Mouse (Mus musculus): Measurements from ENCODE around the gene Pknox2. TPM values are rescaled to one million over a fixed set of nuclear protein-coding genes. Genes with fewer than 3 reads are reported as not detected.

Pknox2 gene
- polyA plus RNA-seq, 1 experiment: 83.7 TPM

DNA sequence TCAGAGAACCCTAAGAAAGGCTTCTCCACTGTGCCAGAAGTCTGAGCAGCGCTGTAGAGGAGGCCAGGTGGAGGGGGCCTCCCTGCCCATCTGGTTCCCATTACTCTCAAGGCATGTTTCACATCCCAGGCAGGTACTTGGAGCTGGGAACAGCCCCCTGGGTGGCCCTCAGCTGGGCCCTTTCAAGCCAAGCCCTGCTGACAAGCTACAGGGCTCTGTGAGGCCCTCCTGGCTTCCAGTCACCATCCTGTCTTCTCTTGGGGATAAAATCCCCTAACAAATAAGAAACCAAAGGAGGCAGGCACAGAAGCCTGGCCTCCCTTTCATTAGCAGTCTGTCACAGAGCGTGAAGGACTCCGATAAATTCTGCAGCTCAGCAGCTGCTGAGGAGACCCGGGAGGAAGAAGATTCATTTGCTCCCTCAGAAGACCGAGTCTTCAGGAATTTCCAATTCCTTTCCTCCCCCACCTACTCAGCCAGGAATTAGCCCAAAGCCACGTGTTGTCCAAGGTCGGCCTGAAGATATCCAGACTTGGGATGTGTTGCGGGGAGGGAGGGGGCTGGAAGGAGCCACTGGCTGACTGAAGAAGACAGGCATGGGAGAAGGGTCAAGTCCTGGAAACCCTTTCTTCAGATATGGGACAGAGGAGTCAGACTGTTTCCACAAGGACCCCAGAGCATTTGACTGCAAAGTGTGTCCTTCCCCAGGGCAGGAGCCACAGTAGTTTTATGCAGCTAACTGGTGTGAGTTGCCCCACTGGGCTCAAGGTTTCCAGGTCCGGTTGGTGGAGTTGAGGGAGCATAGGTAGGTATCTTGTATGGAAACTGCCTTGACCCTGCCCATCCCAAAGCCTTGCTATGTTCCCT is 116.6 kb downstream of the Pknox2 start:
- TF ChIP-seq CTCF (IDR thresholded peaks at IDR 0.05; ENCODE audit: control insufficient read depth, insufficient read depth, insufficient replicate concordance, low read depth, low read length) (no peak), POLR2A (IDR thresholded peaks at IDR 0.05; ENCODE audit: control insufficient read depth, low read depth, low read length) (no peak)
- Histone ChIP-seq H3K4me3 (ENCODE audit: control insufficient read depth, low read depth, low read length) (no peak overlapping the region), H3K4me1 (ENCODE audit: control insufficient read depth, insufficient read depth, low read length) (no peaks in the 10 kb centered on the region; the same call in 1 of the 2 replicates), H3K27ac (ENCODE audit: control insufficient read depth, insufficient read depth, low read depth, low read length) (peak overlapping the region; percentile 20; the same call in 1 of the 2 replicates), H3K27me3 (ENCODE audit: control insufficient read depth, insufficient read depth, low read length) (no peaks in the 10 kb centered on the region), H3K36me3 (ENCODE audit: control insufficient read depth, insufficient read depth, low read length) (no peaks in the 10 kb centered on the region)

GRCm38 (mm10) chr9:37029811-37030346 is 117.3 kb downstream of the Pknox2 start:
- Histone ChIP-seq H3K4me1 (ENCODE audit: control insufficient read depth, insufficient read depth, low read length) (no peaks in the 10 kb centered on the region; the same call in 1 of the 2 replicates), H3K27ac (ENCODE audit: control insufficient read depth, insufficient read depth, low read depth, low read length) (no peak overlapping the region), H3K4me3 (ENCODE audit: control insufficient read depth, low read depth, low read length) (no peak overlapping the region), H3K27me3 (ENCODE audit: control insufficient read depth, insufficient read depth, low read length) (no peaks in the 10 kb centered on the region), H3K36me3 (ENCODE audit: control insufficient read depth, insufficient read depth, low read length) (no peaks in the 10 kb centered on the region)
- TF ChIP-seq POLR2A (IDR thresholded peaks at IDR 0.05; ENCODE audit: control insufficient read depth, low read depth, low read length): no peak
- TF ChIP-seq CTCF (IDR thresholded peaks at IDR 0.05; ENCODE audit: control insufficient read depth, insufficient read depth, insufficient replicate concordance, low read depth, low read length): no peak

DNA sequence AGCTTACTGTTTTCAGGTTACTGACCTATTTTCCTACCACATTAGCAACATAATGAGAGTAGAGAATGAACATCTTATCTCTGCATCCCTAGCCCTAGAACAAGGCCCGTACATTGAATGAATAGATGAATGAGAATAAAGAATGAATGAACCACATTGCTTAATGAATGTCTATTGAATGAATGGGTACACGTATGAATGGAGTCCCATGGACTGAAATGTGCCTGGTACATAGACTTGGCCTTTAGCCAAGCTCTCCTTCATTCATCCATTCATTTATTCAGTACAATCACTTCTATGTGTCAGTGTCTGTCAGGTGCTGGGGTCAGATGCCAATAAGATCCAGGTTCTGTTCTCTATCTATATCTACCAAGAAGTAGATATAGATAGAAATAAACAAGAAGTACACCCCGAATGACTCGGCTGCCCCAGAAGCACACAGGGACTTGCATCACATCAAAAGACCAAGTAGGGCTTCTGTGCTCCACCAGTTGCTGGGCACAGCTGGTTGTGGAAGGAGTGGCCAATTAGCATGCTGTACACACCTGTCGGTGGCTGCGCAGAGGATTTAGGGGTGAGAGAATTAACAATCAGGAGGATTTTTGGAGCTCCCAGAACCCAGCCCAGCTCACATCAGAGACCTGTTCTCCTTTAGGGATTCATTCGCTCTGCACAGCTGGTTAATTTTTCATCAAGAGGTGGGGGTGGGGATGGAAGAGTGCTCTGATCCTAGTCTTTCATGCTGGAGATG is 119.2 kb downstream of the Pknox2 start:
- H3K4me1 ChIP-seq (ENCODE audit: control insufficient read depth, insufficient read depth, low read length): no peaks in the 10 kb centered on the region; the same call in 1 of the 2 replicates
- H3K4me3 ChIP-seq (ENCODE audit: control insufficient read depth, low read depth, low read length): no peak overlapping the region
- H3K27ac ChIP-seq (ENCODE audit: control insufficient read depth, insufficient read depth, low read depth, low read length): no peak overlapping the region
- H3K36me3 ChIP-seq (ENCODE audit: control insufficient read depth, insufficient read depth, low read length): no peaks in the 10 kb centered on the region
- no peaks in the 10 kb centered on the region for H3K27me3 ChIP-seq (ENCODE audit: control insufficient read depth, insufficient read depth, low read length)
- TF ChIP-seq POLR2A (IDR thresholded peaks at IDR 0.05; ENCODE audit: control insufficient read depth, low read depth, low read length) (no peak), CTCF (IDR thresholded peaks at IDR 0.05; ENCODE audit: control insufficient read depth, insufficient read depth, insufficient replicate concordance, low read depth, low read length) (no peak)

- Histone ChIP-seq H3K36me3 (ENCODE audit: control insufficient read depth, insufficient read depth, low read length) (no peaks in the 10 kb centered on the region), H3K4me1 (ENCODE audit: control insufficient read depth, insufficient read depth, low read length) (no peaks in the 10 kb centered on the region; the same call in 1 of the 2 replicates), H3K27ac (ENCODE audit: control insufficient read depth, insufficient read depth, low read depth, low read length) (no peak overlapping the region), H3K4me3 (ENCODE audit: control insufficient read depth, low read depth, low read length) (no peak overlapping the region), H3K27me3 (ENCODE audit: control insufficient read depth, insufficient read depth, low read length) (no peaks in the 10 kb centered on the region)
- TF ChIP-seq POLR2A (IDR thresholded peaks at IDR 0.05; ENCODE audit: control insufficient read depth, low read depth, low read length) (no peak), CTCF (IDR thresholded peaks at IDR 0.05; ENCODE audit: control insufficient read depth, insufficient read depth, insufficient replicate concordance, low read depth, low read length) (no peak)
Measured at GRCm38 (mm10) chr9:37025913-37026312, 121.3 kb downstream of the Pknox2 start.

GRCm38 (mm10) chr9:37021586-37022230 is 125.5 kb downstream of the Pknox2 start:
- TF ChIP-seq CTCF (IDR thresholded peaks at IDR 0.05; ENCODE audit: control insufficient read depth, insufficient read depth, insufficient replicate concordance, low read depth, low read length) (no peak), POLR2A (IDR thresholded peaks at IDR 0.05; ENCODE audit: control insufficient read depth, low read depth, low read length) (no peak)
- Histone ChIP-seq H3K4me1 (ENCODE audit: control insufficient read depth, insufficient read depth, low read length) (no peaks in the 10 kb centered on the region), H3K27me3 (ENCODE audit: control insufficient read depth, insufficient read depth, low read length) (no peaks in the 10 kb centered on the region), H3K4me3 (ENCODE audit: control insufficient read depth, low read depth, low read length) (no peak overlapping the region), H3K36me3 (ENCODE audit: control insufficient read depth, insufficient read depth, low read length) (no peaks in the 10 kb centered on the region), H3K27ac (ENCODE audit: control insufficient read depth, insufficient read depth, low read depth, low read length) (no peak overlapping the region)

DNA sequence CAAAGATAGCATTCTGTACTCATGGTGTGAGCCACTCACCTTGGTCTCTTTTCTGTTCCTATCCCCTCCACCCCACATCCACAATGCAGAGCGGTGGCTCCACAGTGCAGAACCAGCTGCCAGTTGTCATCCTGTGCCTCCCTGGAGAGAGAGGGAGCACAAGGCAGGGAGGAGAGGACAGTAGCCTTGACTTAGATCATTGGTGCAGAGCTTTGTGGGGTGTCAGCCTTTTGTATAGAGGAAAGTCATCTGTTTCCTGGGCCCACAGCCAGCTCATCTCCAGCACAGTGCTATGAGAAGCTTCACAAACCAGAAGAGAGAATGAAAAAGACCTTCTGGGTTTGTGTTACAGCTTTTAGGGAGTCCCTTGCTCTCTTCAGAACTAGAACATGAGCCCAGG is 129.1 kb downstream of the Pknox2 start:
- TF ChIP-seq POLR2A (IDR thresholded peaks at IDR 0.05; ENCODE audit: control insufficient read depth, low read depth, low read length) (no peak), CTCF (IDR thresholded peaks at IDR 0.05; ENCODE audit: control insufficient read depth, insufficient read depth, insufficient replicate concordance, low read depth, low read length) (no peak)
- H3K4me1 ChIP-seq (ENCODE audit: control insufficient read depth, insufficient read depth, low read length): peaks cover 3% of the 10 kb centered on the region; the same call in 1 of the 2 replicates
- no peaks in the 10 kb centered on the region for H3K36me3 ChIP-seq (ENCODE audit: control insufficient read depth, insufficient read depth, low read length)
- no peak overlapping the region for H3K27ac ChIP-seq (ENCODE audit: control insufficient read depth, insufficient read depth, low read depth, low read length)
- peak overlapping the region; percentile 89 for H3K4me3 ChIP-seq (ENCODE audit: control insufficient read depth, low read depth, low read length)
- H3K27me3 ChIP-seq (ENCODE audit: control insufficient read depth, insufficient read depth, low read length): no peaks in the 10 kb centered on the region
